Mouse (Mus musculus): Measurements from ENCODE around the gene Arhgap27.

GRCm38 (mm10) chr11:103294066-103294465, 69.4 kb downstream of the Arhgap27 start:
- TF ChIP-seq POLR2A (IDR thresholded peaks at IDR 0.05; ENCODE audit: insufficient read depth, low read depth, low read length) (no peak), CTCF (IDR thresholded peaks at IDR 0.05) (no peak), EP300 (IDR thresholded peaks at IDR 0.05; ENCODE audit: insufficient read depth, low read depth, low read length) (no peak)

All from heart, adult 2 months (tissue).